ENCODE assay signal across 7 mouse cellular contexts in genomic region chr11:112810447-112811151, GRCm38 (mm10). TPM values are rescaled to one million over a fixed set of nuclear protein-coding genes. Genes with fewer than 3 reads are reported as not detected.
DNase-seq lines count a peak whose midpoint lies in the region; ATAC-seq and TF ChIP-seq lines count a peak whose summit lies in the region.

No protein-coding gene starts in this region.

- no peak for TF ChIP-seq CTCF in lung, embryonic 14.5 days (IDR thresholded peaks at IDR 0.05; ENCODE audit: low read depth)

- no peak for DNase-seq in lung, embryonic 14.5 days
- DNase-seq in lung, adult 18-20 months: no peak
- DNase-seq in kidney, postnatal 4 days: peak; percentile 48 to 65
- no peak for DNase-seq in neural tube, embryonic 11.5 days (ENCODE audit: low spot score)
- no peak for DNase-seq in gastrocnemius, adult 8-10 months (ENCODE audit: low spot score in 2 of 2)

- H3K4me1 ChIP-seq in lung, embryonic 14.5 days (ENCODE audit: insufficient read depth): 0 out of 2 replicates have a peak, but pooled peaks cover 11% of the 10 kb centered on the region
- peaks cover 34% of the 10 kb centered on the region for H3K4me1 ChIP-seq in forebrain, embryonic 15.5 days
- peaks cover 17% of the 10 kb centered on the region for H3K4me1 ChIP-seq in neural tube, embryonic 11.5 days (ENCODE audit: control insufficient read depth, insufficient read depth, low read length)

- WGBS in lung, embryonic 14.5 days: 2% methylated on average over 17 of the region's 17 CpGs
- WGBS in forebrain, embryonic 15.5 days: under 1% methylated on average over 17 of the region's 17 CpGs
- 3% methylated on average over 17 of the region's 17 CpGs for WGBS in neural tube, embryonic 11.5 days

- no peaks in the 10 kb centered on the region for H3K27me3 ChIP-seq in lung, embryonic 14.5 days (ENCODE audit: insufficient read depth, low read length)
- H3K27me3 ChIP-seq in forebrain, embryonic 15.5 days: no peaks in the 10 kb centered on the region
- H3K27me3 ChIP-seq in neural tube, embryonic 11.5 days (ENCODE audit: control insufficient read depth, insufficient read depth, low read length): no peaks in the 10 kb centered on the region

- peak overlapping the region; percentile 59 for H3K4me2 ChIP-seq in lung, embryonic 14.5 days
- peak overlapping the region; percentile 45 for H3K4me2 ChIP-seq in forebrain, embryonic 15.5 days (replicated peaks)
- peak overlapping the region; percentile 39 for H3K4me2 ChIP-seq in neural tube, embryonic 11.5 days (ENCODE audit: low read depth)

- H3K27ac ChIP-seq in lung, embryonic 14.5 days (ENCODE audit: low read depth): no peak overlapping the region
- H3K27ac ChIP-seq in forebrain, embryonic 15.5 days (replicated peaks): peak overlapping the region; percentile 72
- peak overlapping the region; percentile 55 for H3K27ac ChIP-seq in neural tube, embryonic 11.5 days (ENCODE audit: low read depth, low read length)

- no peaks in the 10 kb centered on the region for H3K36me3 ChIP-seq in lung, embryonic 14.5 days (ENCODE audit: insufficient read depth)
- H3K36me3 ChIP-seq in forebrain, embryonic 15.5 days: no peaks in the 10 kb centered on the region
- no peaks in the 10 kb centered on the region for H3K36me3 ChIP-seq in neural tube, embryonic 11.5 days (ENCODE audit: control insufficient read depth, insufficient read depth, low read length)

- H3K9ac ChIP-seq in lung, embryonic 14.5 days: no peak overlapping the region; the same call in 1 of the 2 replicates
- 0 out of 2 replicates have a peak overlapping the region, but pooled peaks have one; percentile 18 for H3K9ac ChIP-seq in forebrain, embryonic 15.5 days (replicated peaks)
- peak overlapping the region; percentile 35; the same call in 1 of the 2 replicates for H3K9ac ChIP-seq in neural tube, embryonic 11.5 days (ENCODE audit: low read length)

- peak overlapping the region; percentile 16 for H3K4me3 ChIP-seq in lung, embryonic 14.5 days (ENCODE audit: low read depth, low read length)
- H3K4me3 ChIP-seq in forebrain, embryonic 15.5 days: peak overlapping the region; percentile 20
- H3K4me3 ChIP-seq in neural tube, embryonic 11.5 days (ENCODE audit: low read depth, low read length): peak overlapping the region; percentile 17; the same call in 1 of the 2 replicates

- peak; percentile 24; the same call in 1 of the 2 replicates for ATAC-seq in lung, embryonic 14.5 days (ENCODE audit: insufficient read depth)
- peak; percentile 51 for ATAC-seq in forebrain, embryonic 15.5 days (replicated peaks)
- ATAC-seq in neural tube, embryonic 11.5 days (ENCODE audit: insufficient read depth, low FRiP score, low TSS enrichment): peak; percentile 14; the same call in 1 of the 2 replicates
- ATAC-seq in activated CD4-positive, CD25-positive, alpha-beta regulatory T cell, adult 4 months: no peak

- H3K9me3 ChIP-seq in lung, embryonic 14.5 days (ENCODE audit: low read depth, low read length): no peaks in the 10 kb centered on the region
- H3K9me3 ChIP-seq in forebrain, embryonic 15.5 days: no peaks in the 10 kb centered on the region
- no peaks in the 10 kb centered on the region for H3K9me3 ChIP-seq in neural tube, embryonic 11.5 days (ENCODE audit: control insufficient read depth, low read length)

RNA-seq across cellular contexts. Expression of gene Sox9, which starts 28.6 kb away (rescaled TPM):
- 75.7 and 81.6 TPM in 2 replicates for polyA plus RNA-seq in lung, embryonic 14.5 days (2014; fragmentation: Nextera tagmentation; extraction: Ambion mirVana)
- 66.6 and 70.4 TPM in 2 replicates for polyA plus RNA-seq in forebrain, embryonic 15.5 days (2015; fragmentation: Nextera tagmentation; extraction: Ambion mirVana)
- 161 and 164 TPM in 2 replicates for polyA plus RNA-seq in neural tube, embryonic 11.5 days (2014; fragmentation: Nextera tagmentation; extraction: Ambion mirVana)
- 1 to 10 TPM in 3 of 4 experiments, under 1 TPM in 1; 0.92 to 2.2 (median 1.3) TPM for total RNA-seq in gastrocnemius, adult 8-10 months (2022)
- polyA plus RNA-seq in activated CD4-positive, CD25-positive, alpha-beta regulatory T cell, adult 4 months (2017; shearing (Covaris generic)): not detected

Comparison
In these comparisons a context has a peak if more than half of its experiments do, and no peak if none do; other contexts are left out.
1. DNase-seq: peak in kidney, postnatal 4 days (2 of 2); none in lung, embryonic 14.5 days (single experiment), lung, adult 18-20 months (0 of 2), neural tube, embryonic 11.5 days (single experiment) and gastrocnemius, adult 8-10 months (0 of 2).
2. RNA of gene Sox9, which starts 28.6 kb away (polyA plus RNA-seq): 161 to 164 TPM in neural tube, embryonic 11.5 days, 75.7 to 81.6 TPM in lung, embryonic 14.5 days and 66.6 to 70.4 TPM in forebrain, embryonic 15.5 days; not detected in activated CD4-positive, CD25-positive, alpha-beta regulatory T cell, adult 4 months; every median in the first group is over 10 times any median in the second.
3. Peak in every context shown above with its lines, with median percentiles within 50 percentile points of each other: H3K4me2 ChIP-seq and H3K4me3 ChIP-seq.